Mouse (Mus musculus) heart, postnatal 14 days (tissue): ENCODE results near the gene Gucy2c. TPM values are rescaled to one million over a fixed set of nuclear protein-coding genes. Genes with fewer than 3 reads are reported as not detected.

Experiments used
- microRNA-seq, 2 experiments: library from miRNA; unstranded; fragments of <30 nt; microRNA quantifications; one replicate each; pipeline ENCODE4 v1.2.0; 2021 to 2022
- total RNA-seq, 2 experiments: library from RNA; stranded (reverse); gene quantifications; 2 replicates each; pipeline ENCODE4 v1.2.3; 2021

The Gucy2c gene
- total RNA-seq, 2 experiments from 2014 or later, result not detected

Small RNAs within 50 kb of the gene (microRNA-seq; reads per million reads assigned to microRNA genes)
- gene Gm44364, result 0 reads per million in 2 experiments

Other genes starting within 250 kb of the Gucy2c start
- gene Plbd1, start 119.8 kb downstream of the Gucy2c start, total RNA-seq, result 10 to 100 TPM; 30.5 to 34.4 TPM
- 10 to 100 TPM; 12.1 to 15.3 TPM for gene Hist4h4, start 22.6 kb upstream of the Gucy2c start, total RNA-seq
- 10 to 100 TPM; 33.4 to 38.2 TPM for gene H2afj, start 26.5 kb upstream of the Gucy2c start, total RNA-seq
- gene BC049715, start 45.9 kb upstream of the Gucy2c start, total RNA-seq, result 1 to 10 TPM; 1.0 to 1.3 TPM
- 10 to 100 TPM; 64.3 to 66.0 TPM for gene Wbp11, start 46.5 kb upstream of the Gucy2c start, total RNA-seq
- gene Smco3, start 53.7 kb upstream of the Gucy2c start, total RNA-seq, result not detected
- gene Art4, start 76.0 kb upstream of the Gucy2c start, total RNA-seq, result 10 to 100 TPM; 14.7 to 18.2 TPM
- gene Mgp, start 94.1 kb upstream of the Gucy2c start, total RNA-seq, result 100 to 1,000 TPM; 373 to 513 TPM
- gene Erp27, start 140.4 kb upstream of the Gucy2c start, total RNA-seq, result under 1 TPM in 1 of 2 experiments, not detected in 1; 0.17 TPM
- under 1 TPM in 1 of 2 experiments, not detected in 1; 0.46 TPM for gene Pde6h, start 142.1 kb upstream of the Gucy2c start, total RNA-seq
- 10 to 100 TPM; 36.9 to 45.4 TPM for gene Arhgdib, start 160.1 kb upstream of the Gucy2c start, total RNA-seq